Mouse (Mus musculus): ENCODE data around the gene Zmynd8.

Zmynd8 gene

DNA sequence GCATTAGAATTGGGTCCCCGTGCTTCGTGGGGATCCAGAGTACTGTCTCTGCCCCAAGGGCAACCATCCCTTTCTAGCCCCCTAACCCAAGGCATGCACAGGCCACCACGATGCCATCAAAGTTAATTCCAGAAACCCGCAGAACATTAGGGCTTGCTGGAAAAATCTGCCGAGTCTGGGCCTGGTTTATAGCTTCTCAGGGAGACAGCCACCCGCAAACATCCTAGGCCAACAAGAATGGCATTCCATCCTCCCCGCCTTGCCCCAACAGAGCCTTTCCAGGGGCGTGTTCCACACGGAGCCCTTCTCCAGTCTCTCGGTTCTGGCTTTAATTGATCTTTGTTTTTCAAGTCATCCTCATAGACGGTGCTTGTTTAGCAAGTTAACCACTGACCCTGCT is 150.4 kb downstream of the Zmynd8 start:
- no peak for DNase-seq (ENCODE audit: low read depth, low spot score)

DNA sequence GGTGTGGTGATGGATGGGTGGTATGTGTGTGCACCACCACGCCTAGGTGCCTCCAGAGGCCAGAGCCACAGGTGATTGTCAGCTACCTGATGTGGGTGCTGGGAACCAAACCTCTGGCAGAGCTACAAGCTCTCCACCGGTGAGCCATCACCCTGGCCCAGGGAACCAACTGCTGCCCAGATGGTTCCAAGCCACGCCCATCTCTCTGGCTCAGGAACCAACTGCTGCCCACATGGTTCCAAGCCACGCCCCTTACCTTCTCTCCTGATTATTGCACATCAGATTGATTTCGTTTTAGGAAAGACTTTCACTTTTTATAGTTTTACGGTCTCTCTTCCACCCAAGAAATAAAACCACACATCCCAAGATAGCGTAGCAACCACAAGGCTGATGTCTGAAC is 150.8 kb downstream of the Zmynd8 start:
- no peak for DNase-seq (ENCODE audit: low read depth, low spot score)

GRCm38 (mm10) chr2:165745306-165746098 is 153.3 kb downstream of the Zmynd8 start:
- no peak for DNase-seq (ENCODE audit: low read depth, low spot score)

DNA sequence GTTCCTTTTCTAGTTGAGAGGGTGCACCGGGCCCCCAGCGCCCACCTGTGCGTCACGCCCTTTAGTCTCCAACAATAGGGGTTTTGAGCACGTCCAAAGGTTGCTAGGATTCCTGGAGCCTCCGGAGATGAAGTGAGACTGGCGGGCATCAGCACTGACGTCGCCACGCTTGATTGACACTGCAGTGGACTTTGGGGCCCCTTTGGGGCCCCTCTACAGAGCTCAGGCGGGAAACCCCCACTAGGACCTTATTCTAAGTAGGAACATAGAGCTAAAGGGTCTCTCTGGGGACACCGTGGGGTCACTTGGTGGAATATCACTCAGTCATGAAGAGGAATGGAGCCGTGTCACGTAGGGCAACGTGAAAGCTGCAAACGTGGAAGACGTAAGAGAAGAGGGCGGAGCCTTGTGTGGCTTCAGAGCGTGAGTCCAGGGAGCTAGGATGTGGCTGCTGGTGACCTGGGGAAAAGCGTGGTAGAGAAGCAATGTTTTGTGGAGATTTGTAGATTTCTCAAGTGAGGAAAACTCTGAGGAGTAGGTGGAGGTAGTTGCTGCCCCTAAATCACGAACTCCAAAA is 156.5 kb downstream of the Zmynd8 start:
- DNase-seq (ENCODE audit: low read depth, low spot score) = no peak

- DNase-seq (ENCODE audit: low read depth, low spot score) = no peak
Measured at GRCm38 (mm10) chr2:165741526-165742050, 157.2 kb downstream of the Zmynd8 start.

DNA sequence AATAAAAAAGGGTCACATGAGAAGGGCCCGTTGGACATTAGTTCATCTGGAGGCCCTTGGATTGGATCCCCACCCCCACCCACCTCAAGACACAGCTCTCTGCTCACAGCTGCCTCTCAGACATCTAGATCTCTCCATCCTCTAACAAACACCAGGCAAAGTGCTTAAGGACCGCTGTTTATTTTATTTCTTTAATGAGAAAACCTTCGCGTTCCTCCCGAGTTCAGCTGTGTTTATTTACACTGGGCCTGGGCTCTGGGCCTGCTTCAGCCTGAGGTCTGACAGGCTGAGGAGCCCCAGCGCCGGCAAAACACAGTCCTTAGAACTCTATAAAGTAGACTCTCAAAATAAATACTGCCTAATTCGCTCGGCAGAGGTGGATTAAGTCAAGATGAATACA is 157.8 kb downstream of the Zmynd8 start:
- peak; percentile 48 for DNase-seq (ENCODE audit: low read depth, low spot score)

- DNase-seq (ENCODE audit: low read depth, low spot score) = no peak
Measured at GRCm38 (mm10) chr2:165740381-165740780, 158.4 kb downstream of the Zmynd8 start.

DNA sequence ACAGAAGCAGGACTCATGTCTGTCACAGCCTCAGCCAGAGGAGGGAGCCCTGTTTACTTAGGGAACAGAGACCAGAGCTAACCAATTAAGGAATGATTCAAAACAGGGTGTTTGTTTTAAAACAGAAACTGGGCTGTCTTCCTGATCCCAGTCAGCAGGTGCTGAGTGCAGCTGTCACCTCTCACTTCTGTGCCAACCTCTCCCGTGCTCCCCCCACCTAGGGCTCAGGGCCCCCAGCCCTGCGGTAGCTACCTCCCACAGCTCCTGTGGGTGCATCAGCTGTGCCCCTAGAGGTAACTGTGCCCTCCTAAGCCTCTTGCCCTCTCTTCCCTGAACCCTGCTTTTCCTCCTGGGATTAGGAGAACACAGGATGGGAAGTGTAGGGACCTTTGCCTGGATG is 162.5 kb downstream of the Zmynd8 start:
- no peak for DNase-seq (ENCODE audit: low read depth, low spot score)

Measured in mesoderm, embryonic 11.5 days (tissue).